Mouse (Mus musculus): ENCODE measurements at regions not wholly inside any gene's neighbourhood (a gene's known extent, or its start where the extent isn't known, plus 50 kb on each side); places are given as distances from the start of the nearest gene placed in this dataset.

DNA sequence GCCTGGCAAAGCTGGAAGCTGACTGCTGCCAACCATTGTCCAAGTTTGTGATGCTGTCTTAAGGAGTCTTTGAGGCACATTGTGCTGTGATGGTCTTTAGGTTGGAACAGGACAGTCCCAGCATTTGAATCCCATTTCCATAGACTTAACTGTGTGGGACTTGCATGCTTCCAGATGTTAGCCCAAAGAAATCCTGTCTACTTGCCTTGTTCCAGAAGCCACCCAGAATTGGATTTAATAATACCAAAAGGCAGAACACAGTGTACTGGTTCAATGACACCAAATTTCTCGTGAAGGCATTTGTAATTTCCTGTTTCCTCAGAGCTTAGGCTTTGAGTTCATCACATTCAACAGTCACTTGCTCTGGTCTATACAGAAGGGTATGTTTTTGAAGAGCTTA lies 444.9 kb upstream of the Slc30a5 start:
- no peak overlapping the region for H3K4me2 ChIP-seq
- no peak for ATAC-seq (replicated peaks; ENCODE audit: insufficient number of reproducible peaks, low FRiP score, low TSS enrichment)

DNA sequence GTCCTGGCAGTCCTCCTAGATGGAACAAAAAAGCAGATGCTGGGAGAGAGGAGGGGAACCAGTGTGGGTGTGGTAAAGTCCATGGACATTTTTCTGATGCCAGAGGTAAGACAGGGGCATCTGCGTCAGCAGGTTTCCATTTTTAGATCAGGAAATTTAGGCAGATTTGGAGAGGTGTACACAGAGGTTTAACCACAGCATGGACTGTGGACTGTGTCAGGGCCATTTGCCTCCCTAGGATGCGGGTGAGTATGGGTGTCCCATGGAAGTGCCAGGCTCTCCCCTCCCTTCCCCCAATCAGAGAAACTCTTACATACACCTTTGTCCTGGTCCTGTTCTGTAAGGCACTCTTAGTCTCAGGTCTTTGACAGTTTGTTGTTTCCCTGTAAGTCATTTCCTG lies 443.5 kb upstream of the Slc30a5 start:
- Histone ChIP-seq H3K9me3 (replicated peaks; ENCODE audit: control insufficient read depth, low read length) (no peaks in the 10 kb centered on the region), H3K4me1 (ENCODE audit: control insufficient read depth, insufficient read depth, low read length) (no peaks in the 10 kb centered on the region), H3K9ac (ENCODE audit: low read depth, low read length) (no peak overlapping the region), H3K27ac (ENCODE audit: low read depth, low read length) (no peak overlapping the region), H3K36me3 (ENCODE audit: control insufficient read depth, insufficient read depth, low read length) (no peaks in the 10 kb centered on the region), H3K4me2 (no peak overlapping the region), H3K27me3 (ENCODE audit: control insufficient read depth, insufficient read depth, low read length) (no peaks in the 10 kb centered on the region), H3K4me3 (ENCODE audit: low read depth, low read length) (no peak overlapping the region)
- WGBS (ENCODE audit: insufficient replicate concordance): 73% methylated on average over 2 of the region's 2 CpGs
- no peak for ATAC-seq (replicated peaks; ENCODE audit: insufficient number of reproducible peaks, low FRiP score, low TSS enrichment)

More for the DNA sequence above, 444.9 kb upstream of the Slc30a5 start:
- Histone ChIP-seq H3K9ac (ENCODE audit: low read depth, low read length) (no peak overlapping the region), H3K4me1 (ENCODE audit: control insufficient read depth, insufficient read depth, low read length) (no peaks in the 10 kb centered on the region), H3K4me3 (ENCODE audit: low read depth, low read length) (no peak overlapping the region), H3K27me3 (ENCODE audit: control insufficient read depth, insufficient read depth, low read length) (no peaks in the 10 kb centered on the region), H3K9me3 (replicated peaks; ENCODE audit: control insufficient read depth, low read length) (no peaks in the 10 kb centered on the region), H3K36me3 (ENCODE audit: control insufficient read depth, insufficient read depth, low read length) (no peaks in the 10 kb centered on the region), H3K27ac (ENCODE audit: low read depth, low read length) (no peak overlapping the region)
- 53% methylated on average over 1 of the region's 1 CpGs for WGBS (ENCODE audit: insufficient replicate concordance)

DNA sequence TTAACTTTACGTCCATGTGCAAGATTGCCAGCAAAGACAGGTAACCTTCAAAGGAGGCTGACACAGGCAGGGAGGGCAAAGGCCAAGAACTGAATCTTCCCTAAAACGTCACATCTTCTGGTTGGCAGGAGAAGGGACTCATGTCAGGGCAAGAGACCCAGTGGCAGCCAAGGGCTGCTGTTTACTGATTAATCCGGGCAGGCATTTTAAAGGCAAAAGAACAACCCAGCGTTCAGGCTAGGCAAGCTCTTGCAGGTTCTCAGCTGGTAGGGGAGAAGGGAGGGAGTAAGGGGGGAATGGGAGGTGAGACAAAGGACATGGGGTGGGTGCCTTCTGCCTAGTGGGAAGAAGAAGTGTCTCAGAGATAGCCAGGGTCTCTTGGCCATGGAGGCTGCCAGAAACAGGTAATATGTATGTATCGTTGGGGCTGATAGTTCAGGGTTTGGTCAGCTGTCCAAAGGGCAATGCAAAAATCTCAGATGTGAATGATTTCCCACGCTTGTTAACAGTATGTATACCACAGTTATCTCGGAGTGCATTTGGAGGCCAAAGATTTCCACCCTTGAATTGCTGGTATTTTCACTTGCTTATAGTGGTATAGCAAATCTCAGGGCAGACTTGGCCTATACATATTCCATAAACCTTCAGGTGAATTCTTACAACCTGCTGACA lies 441.4 kb upstream of the Slc30a5 start:
- Histone ChIP-seq H3K4me2 (no peak overlapping the region), H3K4me1 (ENCODE audit: control insufficient read depth, insufficient read depth, low read length) (no peaks in the 10 kb centered on the region), H3K9ac (ENCODE audit: low read depth, low read length) (no peak overlapping the region), H3K27me3 (ENCODE audit: control insufficient read depth, insufficient read depth, low read length) (no peaks in the 10 kb centered on the region), H3K4me3 (ENCODE audit: low read depth, low read length) (no peak overlapping the region), H3K9me3 (replicated peaks; ENCODE audit: control insufficient read depth, low read length) (no peaks in the 10 kb centered on the region), H3K36me3 (ENCODE audit: control insufficient read depth, insufficient read depth, low read length) (no peaks in the 10 kb centered on the region), H3K27ac (ENCODE audit: low read depth, low read length) (no peak overlapping the region)
- ATAC-seq (replicated peaks; ENCODE audit: insufficient number of reproducible peaks, low FRiP score, low TSS enrichment): no peak
- WGBS (ENCODE audit: insufficient replicate concordance): 54% methylated on average over 7 of the region's 7 CpGs

DNA sequence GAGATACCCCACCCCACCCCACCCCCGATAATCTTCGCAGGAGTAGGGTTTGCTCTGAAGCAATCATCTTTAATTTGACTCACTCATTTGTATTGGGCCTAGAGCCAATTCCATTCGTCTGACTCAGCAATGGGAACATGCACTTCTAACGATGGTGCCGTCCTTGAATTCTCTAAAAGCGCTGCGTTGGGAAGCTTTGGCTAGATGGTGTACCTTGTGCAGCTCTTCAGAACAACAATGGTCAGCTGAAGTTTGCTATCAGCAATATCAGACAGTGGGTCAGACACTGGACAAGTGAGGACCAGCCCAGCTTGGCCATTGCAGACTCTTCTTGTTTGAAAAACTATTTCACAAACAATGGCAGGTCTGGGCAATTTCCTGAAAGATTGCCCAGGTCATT lies 440.1 kb upstream of the Slc30a5 start:
- Histone ChIP-seq H3K27ac (ENCODE audit: low read depth, low read length) (no peak overlapping the region), H3K27me3 (ENCODE audit: control insufficient read depth, insufficient read depth, low read length) (no peaks in the 10 kb centered on the region), H3K36me3 (ENCODE audit: control insufficient read depth, insufficient read depth, low read length) (no peaks in the 10 kb centered on the region), H3K9ac (ENCODE audit: low read depth, low read length) (no peak overlapping the region), H3K4me1 (ENCODE audit: control insufficient read depth, insufficient read depth, low read length) (no peaks in the 10 kb centered on the region), H3K4me3 (ENCODE audit: low read depth, low read length) (no peak overlapping the region), H3K4me2 (no peak overlapping the region), H3K9me3 (replicated peaks; ENCODE audit: control insufficient read depth, low read length) (no peaks in the 10 kb centered on the region)
- ATAC-seq (replicated peaks; ENCODE audit: insufficient number of reproducible peaks, low FRiP score, low TSS enrichment): no peak
- WGBS (ENCODE audit: insufficient replicate concordance): 86% methylated on average over 7 of the region's 7 CpGs

DNA sequence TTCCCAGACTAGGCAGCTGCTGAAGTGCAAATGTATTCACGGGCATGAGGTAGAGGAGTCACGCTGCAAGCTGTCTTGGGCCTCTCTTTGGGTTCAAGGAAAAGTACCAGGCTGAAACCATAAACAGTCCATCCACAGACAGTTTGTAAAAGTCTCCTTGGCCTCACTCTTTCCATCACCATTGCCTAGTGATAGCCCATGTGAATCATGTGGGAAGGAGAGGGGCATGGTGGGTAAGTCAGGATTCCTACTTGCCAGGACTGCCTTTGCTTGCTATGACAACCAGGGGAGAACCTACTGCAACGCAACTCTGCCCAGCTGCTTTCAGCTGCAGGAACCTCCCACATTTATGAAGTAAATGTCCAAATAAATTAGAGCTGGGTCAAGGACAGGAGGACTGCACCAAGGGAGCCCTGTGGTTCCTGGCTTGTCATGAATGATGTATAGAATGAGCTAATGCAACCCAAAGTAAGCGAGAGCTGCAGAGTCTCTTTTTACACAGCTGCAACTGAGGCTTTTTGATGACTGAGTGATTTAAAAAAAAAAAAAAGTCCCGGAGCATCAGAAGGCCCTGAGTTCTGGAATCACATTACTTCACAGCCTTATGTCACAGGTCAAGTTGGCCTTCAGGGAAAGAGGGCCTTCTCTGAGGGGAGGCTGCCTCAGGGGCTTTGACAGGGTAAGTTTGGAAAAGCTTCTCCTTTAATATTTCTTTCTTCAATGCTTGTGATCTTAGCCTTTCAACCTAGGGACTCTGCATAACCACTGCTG lies 420.7 kb upstream of the Slc30a5 start:
- Histone ChIP-seq H3K4me3 (ENCODE audit: low read depth, low read length) (no peak overlapping the region), H3K4me1 (ENCODE audit: control insufficient read depth, insufficient read depth, low read length) (no peaks in the 10 kb centered on the region), H3K9me3 (replicated peaks; ENCODE audit: control insufficient read depth, low read length) (no peaks in the 10 kb centered on the region), H3K4me2 (no peak overlapping the region), H3K27ac (ENCODE audit: low read depth, low read length) (no peak overlapping the region), H3K36me3 (ENCODE audit: control insufficient read depth, insufficient read depth, low read length) (no peaks in the 10 kb centered on the region), H3K27me3 (ENCODE audit: control insufficient read depth, insufficient read depth, low read length) (no peaks in the 10 kb centered on the region), H3K9ac (ENCODE audit: low read depth, low read length) (no peak overlapping the region)
- ATAC-seq (replicated peaks; ENCODE audit: insufficient number of reproducible peaks, low FRiP score, low TSS enrichment): no peak
- 62% methylated on average over 5 of the region's 5 CpGs for WGBS (ENCODE audit: insufficient replicate concordance)

DNA sequence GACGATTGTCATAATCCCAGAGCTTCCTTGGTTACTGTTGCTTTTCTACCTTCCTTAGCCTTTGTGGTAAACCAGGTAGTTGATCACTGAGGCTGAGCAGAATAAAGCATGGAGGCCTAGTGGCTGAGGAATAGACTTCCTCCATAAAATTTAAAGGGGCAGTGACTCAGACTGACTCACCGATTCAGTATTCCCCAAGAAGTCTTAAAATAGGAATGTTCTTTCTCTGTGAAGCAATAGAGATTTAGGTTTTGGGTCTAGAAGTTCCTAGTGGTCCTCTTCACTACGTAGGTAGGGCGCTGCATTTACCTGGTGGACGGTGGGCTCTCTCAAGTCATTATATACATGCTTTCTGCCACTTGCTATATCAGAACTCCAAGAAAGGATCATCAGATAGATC lies 416.1 kb upstream of the Slc30a5 start:
- Histone ChIP-seq H3K27ac (ENCODE audit: low read depth, low read length) (no peak overlapping the region), H3K4me3 (ENCODE audit: low read depth, low read length) (no peak overlapping the region), H3K9me3 (replicated peaks; ENCODE audit: control insufficient read depth, low read length) (no peaks in the 10 kb centered on the region), H3K27me3 (ENCODE audit: control insufficient read depth, insufficient read depth, low read length) (no peaks in the 10 kb centered on the region), H3K4me1 (ENCODE audit: control insufficient read depth, insufficient read depth, low read length) (no peaks in the 10 kb centered on the region), H3K36me3 (ENCODE audit: control insufficient read depth, insufficient read depth, low read length) (no peaks in the 10 kb centered on the region), H3K9ac (ENCODE audit: low read depth, low read length) (no peak overlapping the region), H3K4me2 (no peak overlapping the region)
- ATAC-seq (replicated peaks; ENCODE audit: insufficient number of reproducible peaks, low FRiP score, low TSS enrichment): no peak
- WGBS (ENCODE audit: insufficient replicate concordance): 78% methylated on average over 5 of the region's 5 CpGs

DNA sequence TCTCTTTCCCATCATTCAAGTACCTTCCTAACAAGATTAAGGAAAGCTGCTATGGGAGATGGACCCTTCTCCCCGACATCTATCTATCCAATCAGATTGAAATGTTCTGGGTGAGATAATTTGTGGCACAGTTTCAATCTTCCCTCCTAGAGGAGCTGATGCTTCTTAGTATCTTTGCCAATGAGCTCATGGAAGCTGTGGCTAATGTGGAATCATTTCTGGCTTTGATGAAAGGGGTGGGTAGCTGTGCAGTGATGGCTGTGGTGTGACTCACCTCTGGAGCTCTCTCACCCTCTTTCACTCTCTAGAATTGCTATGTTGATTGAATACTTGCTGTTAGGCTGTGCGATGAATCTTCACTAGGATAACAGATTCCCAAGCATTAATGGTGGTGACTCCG lies 411.1 kb upstream of the Slc30a5 start:
- H3K27me3 ChIP-seq (ENCODE audit: control insufficient read depth, insufficient read depth, low read length): no peaks in the 10 kb centered on the region
- no peak overlapping the region for H3K27ac ChIP-seq (ENCODE audit: low read depth, low read length)
- no peak overlapping the region for H3K4me3 ChIP-seq (ENCODE audit: low read depth, low read length)
- H3K36me3 ChIP-seq (ENCODE audit: control insufficient read depth, insufficient read depth, low read length): no peaks in the 10 kb centered on the region
- H3K9ac ChIP-seq (ENCODE audit: low read depth, low read length): no peak overlapping the region
- no peaks in the 10 kb centered on the region for H3K9me3 ChIP-seq (replicated peaks; ENCODE audit: control insufficient read depth, low read length)
- 76% methylated on average over 3 of the region's 3 CpGs for WGBS (ENCODE audit: insufficient replicate concordance)
- ATAC-seq (replicated peaks; ENCODE audit: insufficient number of reproducible peaks, low FRiP score, low TSS enrichment): no peak
- no peak overlapping the region for H3K4me2 ChIP-seq
- H3K4me1 ChIP-seq (ENCODE audit: control insufficient read depth, insufficient read depth, low read length): no peaks in the 10 kb centered on the region

DNA sequence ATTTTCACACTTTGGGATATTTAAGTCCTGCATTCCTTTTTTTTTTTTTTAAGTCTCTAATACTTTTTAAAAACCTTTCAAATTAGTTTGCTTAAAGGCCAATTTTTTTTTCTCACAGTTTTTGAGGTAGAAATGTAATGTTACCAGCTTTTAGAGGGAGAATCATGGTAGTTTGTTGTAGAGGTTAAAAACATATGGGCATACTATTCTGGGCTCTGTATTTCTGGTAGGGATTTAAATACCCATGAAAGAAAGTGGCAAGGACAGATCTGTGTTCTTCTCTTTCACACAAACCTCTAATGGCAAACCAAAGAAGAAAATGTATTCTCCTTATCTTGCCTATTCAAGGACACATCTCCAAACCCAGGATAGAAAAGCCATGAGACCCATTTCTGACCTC lies 405.6 kb upstream of the Slc30a5 start:
- H3K4me2 ChIP-seq: no peak overlapping the region
- ATAC-seq (replicated peaks; ENCODE audit: insufficient number of reproducible peaks, low FRiP score, low TSS enrichment): no peak
- H3K4me1 ChIP-seq (ENCODE audit: control insufficient read depth, insufficient read depth, low read length): peaks cover 3% of the 10 kb centered on the region

DNA sequence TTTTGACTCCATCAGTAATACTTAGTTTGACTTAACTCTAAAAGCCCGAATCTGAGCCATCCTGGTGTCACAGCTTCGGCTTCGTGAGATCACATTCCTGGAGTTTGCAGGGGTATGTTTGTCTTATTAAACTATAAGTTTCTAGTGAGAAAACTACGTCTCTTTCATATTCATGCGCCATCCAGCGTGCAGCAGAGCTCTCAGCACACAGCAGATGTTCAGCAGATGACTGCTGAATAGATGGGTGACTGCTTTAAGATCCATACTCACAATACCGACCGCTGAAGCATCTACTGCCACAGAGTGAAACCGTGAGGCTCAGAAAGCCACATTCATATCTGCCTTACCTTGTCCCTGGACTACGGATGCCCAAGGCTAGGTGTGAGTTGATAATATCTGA lies 403.8 kb upstream of the Slc30a5 start:
- Histone ChIP-seq H3K9me3 (replicated peaks; ENCODE audit: control insufficient read depth, low read length) (no peaks in the 10 kb centered on the region), H3K4me3 (ENCODE audit: low read depth, low read length) (no peak overlapping the region), H3K9ac (ENCODE audit: low read depth, low read length) (no peak overlapping the region), H3K4me2 (no peak overlapping the region), H3K27me3 (ENCODE audit: control insufficient read depth, insufficient read depth, low read length) (no peaks in the 10 kb centered on the region), H3K4me1 (ENCODE audit: control insufficient read depth, insufficient read depth, low read length) (peaks cover 7% of the 10 kb centered on the region), H3K36me3 (ENCODE audit: control insufficient read depth, insufficient read depth, low read length) (no peaks in the 10 kb centered on the region), H3K27ac (ENCODE audit: low read depth, low read length) (no peak overlapping the region)
- ATAC-seq (replicated peaks; ENCODE audit: insufficient number of reproducible peaks, low FRiP score, low TSS enrichment): no peak
- WGBS (ENCODE audit: insufficient replicate concordance): 74% methylated on average over 10 of the region's 10 CpGs

More for the DNA sequence above, 405.6 kb upstream of the Slc30a5 start:
- no peak overlapping the region for H3K9ac ChIP-seq (ENCODE audit: low read depth, low read length)
- H3K4me3 ChIP-seq (ENCODE audit: low read depth, low read length): no peak overlapping the region
- H3K9me3 ChIP-seq (replicated peaks; ENCODE audit: control insufficient read depth, low read length): no peaks in the 10 kb centered on the region
- no peaks in the 10 kb centered on the region for H3K27me3 ChIP-seq (ENCODE audit: control insufficient read depth, insufficient read depth, low read length)
- no peaks in the 10 kb centered on the region for H3K36me3 ChIP-seq (ENCODE audit: control insufficient read depth, insufficient read depth, low read length)
- no peak overlapping the region for H3K27ac ChIP-seq (ENCODE audit: low read depth, low read length)
